Mouse (Mus musculus) stomach, embryonic 14.5 days (tissue): Measurements from ENCODE around the gene Ntn1. TPM values are rescaled to one million over a fixed set of nuclear protein-coding genes. Genes with fewer than 3 reads are reported as not detected.

Experiments used
- ATAC-seq: fragments of 200-750 bp; cut with Nextera tagmentation; 2 replicates; pipeline ENCODE4 v1.8.0; 2017; ENCODE audit warnings: low read depth, moderate TSS enrichment; ENCODE audit not compliant: insufficient number of reproducible peaks, insufficient read depth, low FRiP score
- H3K27ac ChIP-seq: fragments of 300-500 bp; sonication (generic); 2 replicates; pipeline ENCODE4 v1.5.1; 2014; ENCODE audit warnings: mild to moderate bottlenecking, low read length, moderate library complexity, mixed read lengths
- H3K27me3 ChIP-seq: fragments of 300-500 bp; sonication (generic); 2 replicates; pipeline ENCODE4 v1.6.1; 2014; ENCODE audit warnings: low read length, control low read depth, mixed read lengths; ENCODE audit not compliant: control insufficient read depth, insufficient read depth
- H3K36me3 ChIP-seq: fragments of 300-500 bp; sonication (generic); 2 replicates; pipeline ENCODE4 v1.6.1; 2014; ENCODE audit warnings: mild to moderate bottlenecking, control low read depth, low read length, moderate library complexity, mixed read lengths; ENCODE audit not compliant: control insufficient read depth, insufficient read depth
- H3K4me1 ChIP-seq: fragments of 300-500 bp; sonication (generic); 2 replicates; pipeline ENCODE4 v1.6.1; 2014; ENCODE audit warnings: low read length, control low read depth, mixed read lengths; ENCODE audit not compliant: control insufficient read depth, insufficient read depth
- H3K4me2 ChIP-seq: fragments of 300-500 bp; sonication (generic); replicated peaks from 2 replicates; pipeline ENCODE4 v1.6.1; 2014; ENCODE audit warnings: low read depth, low read length, control low read depth
- H3K4me3 ChIP-seq: fragments of 300-500 bp; sonication (generic); 2 replicates; pipeline ENCODE4 v1.5.1; 2014; ENCODE audit warnings: low read depth, low read length, control low read depth
- H3K9ac ChIP-seq: fragments of 300-500 bp; sonication (generic); replicated peaks from 2 replicates; pipeline ENCODE4 v1.6.1; 2014; ENCODE audit warnings: low read depth, mild to moderate bottlenecking, control low read depth, low read length, moderate library complexity, mixed read lengths
- H3K9me3 ChIP-seq: fragments of 300-500 bp; sonication (generic); 2 replicates; pipeline ENCODE4 v1.6.1; 2016; ENCODE audit warnings: low read depth, low read length, control low read depth; ENCODE audit not compliant: control insufficient read depth
- WGBS: fragments of 180-500 bp; shearing (Covaris S2); extraction: QIAGEN DNeasy Blood & Tissue Kit; methylation state at CpG from one replicate; pipeline ENCODE4 v1.1.7; 2014; 5-methylcytosine and 5-hydroxymethylcytosine counted together
- polyA plus RNA-seq: library from polyadenylated mRNA; unstranded; fragments of >200 nt; fragmentation: Nextera tagmentation; extraction: Ambion mirVana; gene quantifications from 2 replicates; pipeline ENCODE4 v1.2.1, GENCODE M21; 2014

Ntn1 gene
- polyA plus RNA-seq, 1 experiment from 2014 or later = 8.7 TPM

- no peak overlapping the region for H3K4me3 ChIP-seq
- no peaks in the 10 kb centered on the region for H3K9me3 ChIP-seq
- H3K27me3 ChIP-seq = no peaks in the 10 kb centered on the region
- H3K9ac ChIP-seq = no peak overlapping the region
- no peak overlapping the region for H3K4me2 ChIP-seq
- H3K27ac ChIP-seq = no peak overlapping the region
- WGBS = 42% methylated on average over 10 of the region's 10 CpGs
- no peaks in the 10 kb centered on the region for H3K36me3 ChIP-seq
- no peak for ATAC-seq
- H3K4me1 ChIP-seq = peaks cover 23% of the 10 kb centered on the region; the same call in 1 of the 2 replicates
These were observed 91.6 kb downstream of the Ntn1 start for GRCm38 (mm10) chr11:68308911-68309580.

- H3K4me2 ChIP-seq = no peak overlapping the region
- no peaks in the 10 kb centered on the region for H3K27me3 ChIP-seq
- no peak overlapping the region for H3K9ac ChIP-seq
- ATAC-seq = no peak
- no peak overlapping the region for H3K27ac ChIP-seq
- 67% methylated on average over 8 of the region's 8 CpGs for WGBS
- H3K4me3 ChIP-seq = no peak overlapping the region
- H3K36me3 ChIP-seq = no peaks in the 10 kb centered on the region
- H3K4me1 ChIP-seq = 0 out of 2 replicates have a peak, but pooled peaks cover 11% of the 10 kb centered on the region
- no peaks in the 10 kb centered on the region for H3K9me3 ChIP-seq
These were observed 94.6 kb downstream of the Ntn1 start for GRCm38 (mm10) chr11:68305997-68306396.

- ATAC-seq = no peak
- Histone ChIP-seq H3K4me3 (no peak overlapping the region), H3K36me3 (no peaks in the 10 kb centered on the region), H3K4me1 (0 out of 2 replicates have a peak, but pooled peaks cover 6% of the 10 kb centered on the region), H3K4me2 (no peak overlapping the region), H3K9me3 (no peaks in the 10 kb centered on the region), H3K27me3 (no peaks in the 10 kb centered on the region), H3K9ac (no peak overlapping the region), H3K27ac (no peak overlapping the region)
- WGBS = 77% methylated on average over 7 of the region's 7 CpGs
These were observed 98.3 kb downstream of the Ntn1 start for GRCm38 (mm10) chr11:68302323-68302722.

GRCm38 (mm10) chr11:68301660-68302059 lies 99.0 kb downstream of the Ntn1 start:
- WGBS = 92% methylated on average over 4 of the region's 4 CpGs
- Histone ChIP-seq H3K36me3 (no peaks in the 10 kb centered on the region), H3K9me3 (no peaks in the 10 kb centered on the region), H3K27ac (no peak overlapping the region), H3K4me2 (no peak overlapping the region), H3K27me3 (no peaks in the 10 kb centered on the region), H3K4me3 (no peak overlapping the region), H3K9ac (no peak overlapping the region), H3K4me1 (0 out of 2 replicates have a peak, but pooled peaks cover 6% of the 10 kb centered on the region)
- ATAC-seq = no peak

- no peaks in the 10 kb centered on the region for H3K9me3 ChIP-seq
- WGBS = 85% methylated on average over 5 of the region's 5 CpGs
These were observed 105.1 kb downstream of the Ntn1 start for GRCm38 (mm10) chr11:68295474-68295873.

GRCm38 (mm10) chr11:68290631-68291030 lies 110.0 kb downstream of the Ntn1 start:
- Histone ChIP-seq H3K4me1 (peaks cover 18% of the 10 kb centered on the region), H3K4me2 (no peak overlapping the region), H3K9me3 (no peaks in the 10 kb centered on the region), H3K27ac (no peak overlapping the region), H3K4me3 (no peak overlapping the region), H3K27me3 (no peaks in the 10 kb centered on the region), H3K9ac (no peak overlapping the region), H3K36me3 (no peaks in the 10 kb centered on the region)
- ATAC-seq = no peak
- WGBS = 70% methylated on average over 8 of the region's 8 CpGs

More at GRCm38 (mm10) chr11:68295474-68295873, 105.1 kb downstream of the Ntn1 start:
- Histone ChIP-seq H3K27me3 (no peaks in the 10 kb centered on the region), H3K27ac (no peak overlapping the region), H3K4me2 (no peak overlapping the region), H3K4me3 (no peak overlapping the region), H3K36me3 (no peaks in the 10 kb centered on the region), H3K9ac (no peak overlapping the region), H3K4me1 (no peaks in the 10 kb centered on the region)
- ATAC-seq = no peak

GRCm38 (mm10) chr11:68287331-68287730 lies 113.3 kb downstream of the Ntn1 start:
- Histone ChIP-seq H3K4me2 (no peak overlapping the region), H3K4me1 (peaks cover 22% of the 10 kb centered on the region), H3K27me3 (no peaks in the 10 kb centered on the region), H3K9ac (no peak overlapping the region), H3K9me3 (no peaks in the 10 kb centered on the region), H3K4me3 (no peak overlapping the region), H3K36me3 (no peaks in the 10 kb centered on the region), H3K27ac (no peak overlapping the region)
- WGBS = 64% methylated on average over 5 of the region's 5 CpGs
- ATAC-seq = no peak

GRCm38 (mm10) chr11:68286142-68286808 lies 114.3 kb downstream of the Ntn1 start:
- Histone ChIP-seq H3K4me3 (no peak overlapping the region), H3K4me2 (no peak overlapping the region), H3K9ac (no peak overlapping the region), H3K27ac (peak overlapping the region; percentile 78; the same call in 1 of the 2 replicates), H3K4me1 (peaks cover 24% of the 10 kb centered on the region), H3K9me3 (no peaks in the 10 kb centered on the region), H3K36me3 (no peaks in the 10 kb centered on the region), H3K27me3 (no peaks in the 10 kb centered on the region)
- ATAC-seq = peak; percentile 62
- 28% methylated on average over 10 of the region's 10 CpGs for WGBS
